Mouse (Mus musculus) erythroid progenitor cell, adult 5-6 weeks (primary cell): ENCODE measurements around the gene Gm15093. TPM values are rescaled to one million over a fixed set of nuclear protein-coding genes. Genes with fewer than 3 reads are reported as not detected.
"Not testable (repeated sequence)": the region's sequence is repeated elsewhere in the genome, so short reads cannot be mapped to it uniquely, and the experiment has no call there.

ENCODE experiments used
- ATAC-seq: replicated peaks from 2 replicates; pipeline ENCODE4 v1.8.0; 2016; ENCODE audit warnings: moderate number of reproducible peaks, mild to moderate bottlenecking, moderate TSS enrichment, inconsistent platforms; ENCODE audit not compliant: poor library complexity, low FRiP score, severe bottlenecking
- total RNA-seq, 2 experiments: library from RNA; stranded (forward) in 1 of 2; stranded (reverse) in 1 of 2; fragments of 150-400 nt in 1 of 2; fragments of 186-747, 209-891 nt in 1 of 2; gene quantifications; 2 replicates each; pipeline versions ENCODE4 v1.2.3 to v1.2.4; 2015 to 2017; ENCODE audit warnings: low replicate concordance in 2 of 2

The Gm15093 gene
- total RNA-seq (2015; ENCODE audit: low replicate concordance), result not detected in 2 replicates
- total RNA-seq (2017; ENCODE audit: low replicate concordance), result not detected in 2 replicates

DNA sequence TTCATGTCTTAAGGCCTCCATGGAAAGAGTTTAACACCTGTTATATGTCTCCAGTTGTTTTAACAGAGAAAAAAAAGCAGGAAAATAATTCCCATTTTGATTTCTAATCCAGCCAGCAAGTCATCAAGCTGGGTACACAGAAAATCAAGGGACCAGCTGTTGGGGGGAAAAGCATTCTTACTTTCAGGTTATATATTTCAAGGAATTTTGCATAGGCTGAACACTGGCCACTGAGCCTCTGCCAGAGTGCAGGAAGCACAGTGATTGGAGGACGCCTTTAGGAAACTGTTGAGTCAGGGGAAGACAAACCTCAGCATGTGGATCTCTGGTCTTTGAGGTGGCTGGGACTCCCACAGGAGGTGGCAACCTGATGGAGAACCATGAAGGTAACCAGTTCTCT, at the start of gene Gm15093:
Gene Gm15093, plus strand, starts transcription at position 301 of the 400 bp plus-strand sequence.
- not testable (repeated sequence) for ATAC-seq

Other genes with a start within 250 kb of the Gm15093 start
- gene Ott, start 198.1 kb upstream of the Gm15093 start, total RNA-seq (2015; ENCODE audit: low replicate concordance), result not detected in 2 replicates
- not detected in 2 replicates for gene Ott, start 198.1 kb upstream of the Gm15093 start, total RNA-seq (2017; ENCODE audit: low replicate concordance)
- not detected in 2 replicates for gene Gm15085, start 175.2 kb downstream of the Gm15093 start, total RNA-seq (2015; ENCODE audit: low replicate concordance)
- not detected in 2 replicates for gene Gm15085, start 175.2 kb downstream of the Gm15093 start, total RNA-seq (2017; ENCODE audit: low replicate concordance)